Comparison of ENCODE assay signal across 7 mouse cellular contexts in genomic region chr11:11685853-11686395, GRCm38 (mm10). TPM values are rescaled to one million over a fixed set of nuclear protein-coding genes. Genes with fewer than 3 reads are reported as not detected.
DNase-seq lines count a peak whose midpoint lies in the region; ATAC-seq lines count a peak whose summit lies in the region.

No protein-coding gene starts in this region.

- no peaks in the 10 kb centered on the region for H3K9me3 ChIP-seq in embryonic facial prominence, embryonic 13.5 days
- H3K9me3 ChIP-seq in heart, embryonic 10.5 days, result no peaks in the 10 kb centered on the region
- H3K9me3 ChIP-seq in kidney, embryonic 14.5 days (ENCODE audit: control insufficient read depth, low read length), result no peaks in the 10 kb centered on the region
- no peaks in the 10 kb centered on the region for H3K9me3 ChIP-seq in liver, embryonic 15.5 days (replicated peaks)
- no peaks in the 10 kb centered on the region for H3K9me3 ChIP-seq in stomach, embryonic 14.5 days (ENCODE audit: control insufficient read depth, low read depth, low read length)

- H3K27ac ChIP-seq in embryonic facial prominence, embryonic 13.5 days, result no peak overlapping the region
- peak overlapping the region; percentile 83 for H3K27ac ChIP-seq in heart, embryonic 10.5 days
- no peak overlapping the region for H3K27ac ChIP-seq in kidney, embryonic 14.5 days (ENCODE audit: low read depth, low read length)
- H3K27ac ChIP-seq in liver, embryonic 15.5 days (replicated peaks), result peak overlapping the region; percentile 90
- no peak overlapping the region for H3K27ac ChIP-seq in stomach, embryonic 14.5 days (ENCODE audit: low read length)

- H3K36me3 ChIP-seq in embryonic facial prominence, embryonic 13.5 days, result no peaks in the 10 kb centered on the region
- H3K36me3 ChIP-seq in heart, embryonic 10.5 days, result no peaks in the 10 kb centered on the region
- no peaks in the 10 kb centered on the region for H3K36me3 ChIP-seq in kidney, embryonic 14.5 days (ENCODE audit: control insufficient read depth, insufficient read depth, low read length)
- no peaks in the 10 kb centered on the region for H3K36me3 ChIP-seq in liver, embryonic 15.5 days (replicated peaks)
- no peaks in the 10 kb centered on the region for H3K36me3 ChIP-seq in stomach, embryonic 14.5 days (ENCODE audit: control insufficient read depth, insufficient read depth, low read length)

- peak overlapping the region; percentile 98 for H3K4me2 ChIP-seq in embryonic facial prominence, embryonic 13.5 days
- H3K4me2 ChIP-seq in kidney, embryonic 14.5 days (replicated peaks; ENCODE audit: low read depth, low read length), result peak overlapping the region; percentile 99
- peak overlapping the region; percentile 89 for H3K4me2 ChIP-seq in liver, embryonic 15.5 days
- H3K4me2 ChIP-seq in stomach, embryonic 14.5 days (replicated peaks; ENCODE audit: low read depth, low read length), result peak overlapping the region; percentile 99

- H3K4me3 ChIP-seq in embryonic facial prominence, embryonic 13.5 days, result peak overlapping the region; percentile 67
- peak overlapping the region; percentile 81 for H3K4me3 ChIP-seq in heart, embryonic 10.5 days
- peak overlapping the region; percentile 72 for H3K4me3 ChIP-seq in kidney, embryonic 14.5 days (ENCODE audit: low read length)
- H3K4me3 ChIP-seq in liver, embryonic 15.5 days (replicated peaks), result peak overlapping the region; percentile 94
- peak overlapping the region; percentile 64 for H3K4me3 ChIP-seq in stomach, embryonic 14.5 days (ENCODE audit: low read depth, low read length)

- peak; percentile 26 to 56 for DNase-seq in adrenal gland, adult 18-20 months (ENCODE audit: low spot score in 2 of 2)
- no peak for DNase-seq in heart, embryonic 10.5 days (ENCODE audit: low spot score)
- peak; percentile 42 to 78 for DNase-seq in natural killer cell, adult 2 months (ENCODE audit: low spot score in 2 of 2)

- ATAC-seq in embryonic facial prominence, embryonic 13.5 days (ENCODE audit: insufficient number of reproducible peaks, insufficient read depth, low FRiP score, low TSS enrichment, low read depth), result peak; percentile 22
- peak; percentile 75 for ATAC-seq in kidney, embryonic 14.5 days (ENCODE audit: low FRiP score, low TSS enrichment)
- peak; percentile 76 for ATAC-seq in liver, embryonic 15.5 days (ENCODE audit: insufficient read depth)
- peak; percentile 76 for ATAC-seq in stomach, embryonic 14.5 days (ENCODE audit: insufficient number of reproducible peaks, insufficient read depth, low FRiP score, low read depth)

- H3K27me3 ChIP-seq in embryonic facial prominence, embryonic 13.5 days, result peaks cover 71% of the 10 kb centered on the region
- peaks cover 64% of the 10 kb centered on the region for H3K27me3 ChIP-seq in heart, embryonic 10.5 days (ENCODE audit: insufficient read depth, poor library complexity, severe bottlenecking)
- H3K27me3 ChIP-seq in kidney, embryonic 14.5 days (ENCODE audit: control insufficient read depth, insufficient read depth, low read length), result peaks cover 56% of the 10 kb centered on the region
- H3K27me3 ChIP-seq in liver, embryonic 15.5 days, result peaks cover 26% of the 10 kb centered on the region
- peaks cover 14% of the 10 kb centered on the region for H3K27me3 ChIP-seq in stomach, embryonic 14.5 days (ENCODE audit: control insufficient read depth, insufficient read depth, low read length)

- H3K4me1 ChIP-seq in embryonic facial prominence, embryonic 13.5 days, result peaks cover 17% of the 10 kb centered on the region
- 0 out of 2 replicates have a peak, but pooled peaks cover 13% of the 10 kb centered on the region for H3K4me1 ChIP-seq in heart, embryonic 10.5 days
- H3K4me1 ChIP-seq in kidney, embryonic 14.5 days (ENCODE audit: control insufficient read depth, insufficient read depth, low read length), result 0 out of 2 replicates have a peak, but pooled peaks cover 6% of the 10 kb centered on the region
- H3K4me1 ChIP-seq in liver, embryonic 15.5 days (replicated peaks), result peaks cover 40% of the 10 kb centered on the region
- peaks cover 3% of the 10 kb centered on the region; the same call in 1 of the 2 replicates for H3K4me1 ChIP-seq in stomach, embryonic 14.5 days (ENCODE audit: control insufficient read depth, insufficient read depth, low read length)

- H3K9ac ChIP-seq in embryonic facial prominence, embryonic 13.5 days, result peak overlapping the region; percentile 55
- peak overlapping the region; percentile 63 for H3K9ac ChIP-seq in kidney, embryonic 14.5 days (ENCODE audit: low read depth, low read length)
- H3K9ac ChIP-seq in liver, embryonic 15.5 days, result peak overlapping the region; percentile 96
- no peak overlapping the region; the same call in 1 of the 2 replicates for H3K9ac ChIP-seq in stomach, embryonic 14.5 days (replicated peaks; ENCODE audit: low read depth, low read length)

- under 1% methylated on average over 64 of the region's 66 CpGs for WGBS in embryonic facial prominence, embryonic 13.5 days
- under 1% methylated on average over 64 of the region's 66 CpGs for WGBS in heart, embryonic 10.5 days
- under 1% methylated on average over 66 of the region's 66 CpGs for WGBS in kidney, embryonic 14.5 days
- under 1% methylated on average over 61 of the region's 66 CpGs for WGBS in liver, embryonic 15.5 days (ENCODE audit: insufficient replicate concordance)
- under 1% methylated on average over 66 of the region's 66 CpGs for WGBS in stomach, embryonic 14.5 days

RNA-seq across cellular contexts. Expression of gene Ikzf1, which starts 1.1 kb away (rescaled TPM):
- total RNA-seq in adrenal gland, adult 18-20 months (2021), result 1 to 10 TPM; 2.6 to 3.9 TPM
- 0.80 and 1.8 TPM in 2 replicates for polyA plus RNA-seq in embryonic facial prominence, embryonic 13.5 days (2015; fragmentation: Nextera tagmentation; extraction: Ambion mirVana)
- polyA plus RNA-seq in heart, embryonic 10.5 days (2016; fragmentation: Nextera tagmentation; extraction: Ambion mirVana), result 7.2 and 7.4 TPM in 2 replicates
- 0.31 and 0.79 TPM in 2 replicates for polyA plus RNA-seq in kidney, embryonic 14.5 days (2014; fragmentation: Nextera tagmentation; extraction: Ambion mirVana)
- polyA plus RNA-seq in liver, embryonic 15.5 days (2015; fragmentation: Nextera tagmentation; extraction: Ambion mirVana), result 33.7 and 35.9 TPM in 2 replicates
- 2.2 and 2.6 TPM in 2 replicates for polyA plus RNA-seq in stomach, embryonic 14.5 days (2014; fragmentation: Nextera tagmentation; extraction: Ambion mirVana)

RNA-seq across cellular contexts. Expression of gene 4930512M02Rik, which starts 58.3 kb away (rescaled TPM):
- not detected for total RNA-seq in adrenal gland, adult 18-20 months (2021)
- polyA plus RNA-seq in embryonic facial prominence, embryonic 13.5 days (2015; fragmentation: Nextera tagmentation; extraction: Ambion mirVana), result not detected in 2 replicates
- not detected in 2 replicates for polyA plus RNA-seq in heart, embryonic 10.5 days (2016; fragmentation: Nextera tagmentation; extraction: Ambion mirVana)
- not detected in 2 replicates for polyA plus RNA-seq in kidney, embryonic 14.5 days (2014; fragmentation: Nextera tagmentation; extraction: Ambion mirVana)
- not detected in 2 replicates for polyA plus RNA-seq in liver, embryonic 15.5 days (2015; fragmentation: Nextera tagmentation; extraction: Ambion mirVana)
- not detected in 2 replicates for polyA plus RNA-seq in stomach, embryonic 14.5 days (2014; fragmentation: Nextera tagmentation; extraction: Ambion mirVana)

Comparison
In these comparisons a context has a peak if more than half of its experiments do, and no peak if none do; other contexts are left out.
1. ATAC-seq: peak in every context shown above with its lines; median percentile 76 in liver, embryonic 15.5 days; 76 in stomach, embryonic 14.5 days; 75 in kidney, embryonic 14.5 days; 22 in embryonic facial prominence, embryonic 13.5 days.
2. H3K27ac ChIP-seq: peak in heart, embryonic 10.5 days (single experiment) and liver, embryonic 15.5 days (single experiment); none in embryonic facial prominence, embryonic 13.5 days (single experiment), kidney, embryonic 14.5 days (single experiment) and stomach, embryonic 14.5 days (single experiment).
3. Peak in every context shown above with its lines, with median percentiles within 50 percentile points of each other: H3K4me2 ChIP-seq and H3K4me3 ChIP-seq.